Mouse (Mus musculus) gastrocnemius, adult 18-20 months (tissue): ENCODE data around the gene Aven. TPM values are rescaled to one million over a fixed set of nuclear protein-coding genes. Genes with fewer than 3 reads are reported as not detected.
A peak's percentile ranks its signal among the peaks of the same experiment; 100 is the strongest.

Source experiments
- DNase-seq: peaks from one replicate; pipeline ENCODE4 v3.0.0; 2021; ENCODE audit warnings: low spot score
- microRNA-seq: library from miRNA; unstranded; fragments of <30 nt; microRNA quantifications from one replicate; pipeline ENCODE4 v1.2.0, GENCODE M21; 2021
- total RNA-seq, 2 experiments: library from RNA; stranded (reverse); gene quantifications; 2 replicates each; pipeline ENCODE4 v1.2.3; 2021

The Aven gene
- total RNA-seq, 2 experiments from 2014 or later: 11.1 to 15.5 TPM

DNA sequence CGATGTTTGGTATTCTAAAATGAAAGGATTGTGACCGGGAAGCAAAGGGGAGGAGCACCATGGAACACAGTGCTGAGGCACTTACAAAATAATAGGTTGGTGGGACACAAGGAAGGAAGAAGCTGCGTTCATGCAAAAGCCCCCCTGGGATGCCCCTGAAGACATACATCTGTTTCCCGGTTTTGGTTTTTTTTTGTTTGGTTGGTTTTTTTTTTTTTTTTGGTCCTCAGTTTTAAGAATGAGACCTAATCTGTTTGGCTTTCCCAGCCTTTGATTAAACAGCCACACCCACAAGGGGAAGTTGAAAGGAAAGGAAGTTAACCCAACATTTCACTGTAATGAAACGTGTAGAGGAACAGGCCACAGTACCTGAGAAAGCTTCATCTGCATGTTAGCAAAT, 163.4 kb downstream of the Aven start:
- no peak for DNase-seq

DNA sequence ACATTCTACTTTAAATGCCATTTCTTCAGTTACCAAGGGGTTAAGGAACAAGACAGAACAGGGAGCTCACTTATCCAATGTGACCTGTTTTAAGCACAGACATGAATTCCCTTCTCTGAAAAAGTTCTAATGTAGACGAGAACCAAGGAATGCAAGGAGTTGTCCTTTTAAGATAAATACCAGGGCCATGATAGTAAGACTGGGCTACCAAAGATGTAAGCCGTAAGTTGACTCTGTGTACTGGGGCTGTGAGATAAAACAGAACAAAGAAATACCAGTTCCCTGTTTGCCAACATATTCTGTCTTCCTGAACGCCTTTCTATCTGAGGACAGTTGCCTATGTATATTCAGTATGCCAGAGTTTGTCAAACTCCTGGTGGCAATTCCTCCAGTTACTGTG, 176.7 kb downstream of the Aven start:
- no peak for DNase-seq

DNA sequence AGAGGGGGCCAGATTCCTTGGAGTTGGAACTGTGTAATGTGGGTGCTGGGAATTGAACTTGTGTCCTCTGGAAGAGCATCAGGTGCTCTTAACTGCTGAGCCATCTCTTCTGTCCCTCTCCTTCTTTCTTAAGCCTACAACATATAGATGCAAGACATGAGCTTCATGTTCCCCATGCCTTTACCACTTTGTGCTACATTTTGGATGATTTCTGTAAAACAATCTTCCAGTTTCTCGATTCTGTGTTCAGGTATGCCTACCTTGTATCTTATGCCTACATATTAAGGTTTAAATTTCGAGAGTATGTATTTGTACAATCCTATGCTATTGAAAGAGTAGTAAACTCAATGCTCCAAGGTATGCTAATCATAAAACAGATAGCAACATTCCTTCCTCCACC, 183.4 kb downstream of the Aven start:
- DNase-seq: no peak

DNA sequence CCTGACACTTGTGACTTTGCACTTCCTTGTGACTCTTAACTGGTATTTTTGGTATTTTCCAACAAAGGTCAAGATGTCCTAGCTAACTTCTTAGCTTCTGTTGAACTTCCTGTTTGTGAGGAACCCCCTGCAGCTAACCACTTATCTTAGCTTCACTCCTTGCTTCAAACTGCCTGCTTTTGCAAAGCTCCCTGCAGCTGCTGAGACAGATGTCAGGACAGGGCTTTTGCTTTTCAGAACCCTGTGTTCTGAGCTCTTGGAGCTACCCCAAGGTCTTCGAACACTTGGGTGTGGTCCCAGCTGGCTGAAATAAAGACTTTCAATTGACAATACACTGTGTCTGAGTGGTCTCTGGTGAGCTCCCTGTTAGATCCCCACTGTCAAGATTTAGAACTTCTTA, 184.0 kb downstream of the Aven start:
- peak; percentile 58 for DNase-seq

DNA sequence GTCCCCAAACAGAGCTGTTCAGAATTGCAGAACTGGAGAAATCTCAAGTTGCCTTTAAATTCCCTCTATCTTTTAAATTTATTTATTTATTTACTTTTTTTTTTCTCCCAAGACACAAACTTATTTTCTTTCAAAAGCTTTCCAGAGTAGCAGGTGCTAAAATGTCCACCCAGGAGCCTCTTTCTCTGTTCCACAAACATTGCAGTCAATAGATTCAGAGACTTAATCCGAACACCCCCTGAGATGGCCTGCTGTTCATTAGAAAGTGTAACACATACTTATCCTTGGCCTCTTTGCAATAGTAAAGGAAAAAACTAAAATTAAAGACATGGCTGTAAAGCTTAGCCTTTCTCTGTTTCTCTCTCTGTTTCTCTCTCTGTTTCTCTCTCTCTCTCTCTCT, 184.5 kb downstream of the Aven start:
- no peak for DNase-seq

DNA sequence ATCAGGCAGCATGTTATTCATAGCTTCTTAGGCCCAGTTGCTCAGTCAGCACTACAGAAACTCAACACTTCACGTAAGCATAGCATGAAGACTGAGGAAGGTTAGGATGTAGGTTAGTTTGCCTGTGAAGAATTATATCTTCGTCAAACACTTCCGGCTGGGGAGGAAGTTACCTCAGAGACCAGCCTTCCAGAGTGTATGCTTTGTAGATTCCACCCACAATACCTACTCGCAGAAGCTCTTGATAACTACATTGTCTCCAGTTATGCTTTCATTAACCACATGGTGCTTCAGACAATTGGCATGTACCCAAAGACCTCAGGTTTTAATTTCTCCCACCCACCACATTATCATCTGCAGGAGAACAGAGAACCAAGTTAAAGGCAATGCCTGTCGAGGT, 189.1 kb downstream of the Aven start:
- no peak for DNase-seq

Small RNAs within 50 kb of the gene (microRNA-seq; reads per million reads assigned to microRNA genes)
- gene Gm44374: not detected

Other genes with a start within 250 kb of the Aven start
- not detected for gene Nutm1, start 233.7 kb upstream of the Aven start, total RNA-seq
- 10 to 100 TPM; 52.3 to 59.1 TPM for gene Nop10, start 231.0 kb upstream of the Aven start, total RNA-seq
- 10 to 100 TPM; 26.2 to 26.4 TPM for gene Slc12a6, start 227.1 kb upstream of the Aven start, total RNA-seq
- under 1 TPM; 0.24 to 0.80 TPM for gene Gm21985, start 226.7 kb upstream of the Aven start, total RNA-seq
- gene Emc4, start 124.9 kb upstream of the Aven start, total RNA-seq: 10 to 100 TPM; 72.7 to 77.9 TPM
- 1 to 10 TPM; 2.7 to 3.2 TPM for gene Katnbl1, start 113.8 kb upstream of the Aven start, total RNA-seq
- 10 to 100 TPM; 12.8 to 13.4 TPM for gene Emc7, start 38.0 kb upstream of the Aven start, total RNA-seq
- gene Chrm5, start 12.2 kb upstream of the Aven start, total RNA-seq: not detected